Mouse (Mus musculus) thymus, adult 2 months (tissue): ENCODE data around the gene Rbm20. TPM values are rescaled to one million over a fixed set of nuclear protein-coding genes. Genes with fewer than 3 reads are reported as not detected.

Experiments used
- DNase-seq: peaks from one replicate; pipeline ENCODE4 v3.0.0; 2021
- H3K27ac ChIP-seq: fragments of 200-500 bp; 2 replicates; pipeline ENCODE4 v1.5.1; 2012; ENCODE audit warnings: low read length, control low read depth; ENCODE audit not compliant: control insufficient read depth, insufficient read depth
- H3K27me3 ChIP-seq: fragments of 200-500 bp; 2 replicates; pipeline ENCODE4 v1.6.1; 2012; ENCODE audit warnings: mild to moderate bottlenecking, low read length, moderate library complexity, mixed read lengths; ENCODE audit not compliant: control insufficient read depth, insufficient read depth
- H3K36me3 ChIP-seq: fragments of 200-500 bp; 2 replicates; pipeline ENCODE4 v1.6.1; 2012; ENCODE audit warnings: mild to moderate bottlenecking, low read length, moderate library complexity; ENCODE audit not compliant: control insufficient read depth, insufficient read depth
- H3K4me1 ChIP-seq: fragments of 200-500 bp; replicated peaks from 2 replicates; pipeline ENCODE4 v1.6.1; 2012; ENCODE audit warnings: low read length; ENCODE audit not compliant: control insufficient read depth, insufficient read depth
- H3K4me3 ChIP-seq: fragments of 200-500 bp; 2 replicates; pipeline ENCODE4 v1.5.1; 2012; ENCODE audit warnings: mild to moderate bottlenecking, low read length, control low read depth, moderate library complexity; ENCODE audit not compliant: control insufficient read depth, insufficient read depth
- CTCF ChIP-seq: fragments of 200-500 bp; IDR thresholded peaks from 2 replicates; pipeline ENCODE4 v1.5.1; 2012; ENCODE audit warnings: mild to moderate bottlenecking, control low read depth, low read length, moderate library complexity, borderline replicate concordance; ENCODE audit not compliant: control insufficient read depth, poor library complexity, insufficient read depth; ENCODE audit errors: extremely low read depth
- POLR2A ChIP-seq: fragments of 200-500 bp; IDR thresholded peaks from 2 replicates; pipeline ENCODE4 v1.6.1; 2012; ENCODE audit warnings: mild to moderate bottlenecking, low read length, control low read depth, moderate library complexity; ENCODE audit not compliant: control insufficient read depth, poor library complexity, insufficient read depth; ENCODE audit errors: extremely low read depth
- WGBS: fragments of 180-500 bp; shearing (Covaris S2); methylation state at CpG from one replicate; pipeline ENCODE4 v1.1.7; 2018; 5-methylcytosine and 5-hydroxymethylcytosine counted together
- polyA plus RNA-seq: library from polyadenylated mRNA; depleted of rRNA; stranded (reverse); fragments of >200 nt; gene quantifications from 2 replicates; pipeline ENCODE4 v1.2.3, GENCODE M21; 2012

Rbm20 gene
- polyA plus RNA-seq, 1 experiment: 9.8 TPM

DNA sequence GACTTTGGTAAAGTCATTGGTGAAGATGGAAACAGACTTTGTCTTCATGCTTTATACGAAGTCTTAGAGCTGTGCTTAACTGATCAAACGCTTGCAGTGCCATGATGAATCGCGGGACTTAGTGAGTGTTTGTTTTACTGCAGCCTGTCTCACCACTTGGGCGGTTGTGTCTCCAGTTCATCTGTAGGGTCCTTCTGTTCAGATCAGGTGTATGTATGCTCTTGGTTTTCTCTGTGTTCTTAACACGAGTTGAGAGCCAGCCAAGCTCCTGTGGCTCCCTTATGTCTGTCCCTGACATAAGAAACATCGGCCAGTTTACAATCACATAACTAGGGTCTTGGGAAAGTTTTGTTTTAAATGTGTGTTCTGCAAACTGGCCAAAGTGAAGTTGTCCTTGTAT, 2.9 kb downstream of the Rbm20 start:
- Histone ChIP-seq H3K36me3 (no peaks in the 10 kb centered on the region), H3K27ac (no peak overlapping the region), H3K4me1 (peaks cover 15% of the 10 kb centered on the region), H3K27me3 (peaks cover 13% of the 10 kb centered on the region), H3K4me3 (no peak overlapping the region)
- no peak for DNase-seq
- 96% methylated on average over 7 of the region's 7 CpGs for WGBS
- TF ChIP-seq POLR2A (no peak), CTCF (no peak)

DNA sequence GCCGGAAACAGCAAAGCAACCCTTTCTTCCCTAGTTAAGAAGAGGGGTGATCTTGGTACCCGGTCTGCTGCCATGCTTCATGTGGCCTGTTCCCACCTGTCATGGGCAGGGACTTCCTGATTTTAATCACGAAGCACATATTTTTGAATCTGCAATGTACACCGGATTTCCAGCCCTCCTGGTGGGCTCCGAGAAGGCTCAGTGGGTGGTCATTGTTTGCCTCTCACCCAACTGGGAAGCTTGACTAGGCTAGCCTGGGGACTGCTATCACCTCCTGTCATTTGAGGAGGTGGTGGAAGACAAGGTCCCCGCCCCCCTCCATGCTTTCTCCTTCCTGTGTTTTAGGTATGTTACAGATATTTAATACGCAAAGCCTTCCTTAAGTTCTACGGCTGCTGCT, 5.3 kb downstream of the Rbm20 start:
- 39% methylated on average over 8 of the region's 8 CpGs for WGBS
- Histone ChIP-seq H3K36me3 (no peaks in the 10 kb centered on the region), H3K27ac (no peak overlapping the region), H3K27me3 (peaks cover 1% of the 10 kb centered on the region; the same call in 1 of the 2 replicates), H3K4me1 (peaks cover 1% of the 10 kb centered on the region), H3K4me3 (no peak overlapping the region)
- TF ChIP-seq CTCF: no peak
- TF ChIP-seq POLR2A: no peak
- no peak for DNase-seq

DNA sequence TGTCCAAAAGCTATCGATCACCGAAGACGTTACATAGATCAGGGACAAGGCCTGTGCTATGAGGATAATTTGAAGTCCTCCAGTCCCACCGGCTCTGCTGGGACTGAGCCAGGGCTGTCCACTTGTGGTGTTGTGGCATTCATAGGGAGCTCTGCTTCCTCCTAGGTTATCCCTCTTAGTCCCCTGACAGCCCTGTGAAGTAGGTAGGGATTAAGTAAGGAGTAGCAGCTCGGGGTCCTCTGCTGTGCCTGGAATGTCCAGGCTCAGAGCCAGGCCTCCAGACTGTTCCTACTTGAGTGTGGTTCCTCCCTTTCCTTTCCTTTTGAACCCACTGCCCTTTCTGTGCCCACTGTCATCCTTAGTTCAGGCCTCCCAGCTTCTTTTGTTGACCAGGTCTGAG, 10.5 kb downstream of the Rbm20 start:
- TF ChIP-seq POLR2A (no peak), CTCF (no peak)
- Histone ChIP-seq H3K4me3 (no peak overlapping the region), H3K4me1 (no peaks in the 10 kb centered on the region), H3K36me3 (no peaks in the 10 kb centered on the region), H3K27ac (no peak overlapping the region), H3K27me3 (no peaks in the 10 kb centered on the region)
- whole genome bisulfite sequencing: 94% methylated on average over 5 of the region's 5 CpGs
- DNase-seq: no peak

DNA sequence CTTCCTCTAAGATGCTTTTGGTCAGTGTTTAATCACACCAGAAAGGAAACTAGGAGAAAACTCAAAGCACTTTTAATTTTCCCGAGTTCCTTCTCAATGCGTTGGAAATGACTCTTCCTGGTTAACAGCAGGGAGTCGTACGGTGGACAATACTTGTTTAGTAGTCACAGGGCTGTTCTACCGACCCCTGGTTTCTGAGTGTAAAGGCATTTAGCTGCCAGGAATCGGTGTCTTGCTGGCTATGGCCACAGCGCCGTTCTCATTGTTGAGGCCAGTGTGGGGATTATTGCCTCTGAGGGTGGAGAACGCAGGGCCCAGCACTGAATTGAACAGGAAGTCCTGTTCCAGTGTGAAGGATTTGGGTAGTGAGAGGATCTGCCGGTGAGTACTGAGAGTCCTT, 13.7 kb downstream of the Rbm20 start:
- TF ChIP-seq CTCF (no peak), POLR2A (no peak)
- Histone ChIP-seq H3K4me3 (no peak overlapping the region), H3K4me1 (no peaks in the 10 kb centered on the region), H3K36me3 (no peaks in the 10 kb centered on the region), H3K27me3 (no peaks in the 10 kb centered on the region), H3K27ac (no peak overlapping the region)
- WGBS: 76% methylated on average over 10 of the region's 10 CpGs
- DNase-seq: no peak

DNA sequence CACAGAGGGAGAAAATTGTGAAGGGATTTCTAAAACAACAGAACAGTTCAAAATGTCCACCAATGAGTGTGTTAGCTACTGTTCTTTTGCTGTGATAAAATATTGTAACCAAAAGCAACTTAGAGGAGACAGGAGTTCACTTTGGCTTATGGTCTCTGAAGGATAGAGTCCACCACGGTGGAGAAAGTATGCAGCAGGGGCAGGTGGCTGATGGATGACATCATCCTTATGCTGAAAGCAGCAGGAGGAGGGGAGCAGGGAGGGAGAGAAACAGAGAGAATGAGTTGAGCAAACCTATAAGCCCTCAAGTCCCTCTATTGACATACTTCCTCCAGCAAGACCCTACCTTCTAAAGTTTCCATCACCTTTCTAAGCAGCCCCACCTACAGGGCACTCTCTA, 16.9 kb downstream of the Rbm20 start:
- Histone ChIP-seq H3K36me3 (no peaks in the 10 kb centered on the region), H3K27ac (no peak overlapping the region), H3K27me3 (no peaks in the 10 kb centered on the region), H3K4me3 (no peak overlapping the region), H3K4me1 (no peaks in the 10 kb centered on the region)
- no peak for DNase-seq
- TF ChIP-seq POLR2A (no peak), CTCF (no peak)
- WGBS: 35% methylated on average over 1 of the region's 1 CpGs

DNA sequence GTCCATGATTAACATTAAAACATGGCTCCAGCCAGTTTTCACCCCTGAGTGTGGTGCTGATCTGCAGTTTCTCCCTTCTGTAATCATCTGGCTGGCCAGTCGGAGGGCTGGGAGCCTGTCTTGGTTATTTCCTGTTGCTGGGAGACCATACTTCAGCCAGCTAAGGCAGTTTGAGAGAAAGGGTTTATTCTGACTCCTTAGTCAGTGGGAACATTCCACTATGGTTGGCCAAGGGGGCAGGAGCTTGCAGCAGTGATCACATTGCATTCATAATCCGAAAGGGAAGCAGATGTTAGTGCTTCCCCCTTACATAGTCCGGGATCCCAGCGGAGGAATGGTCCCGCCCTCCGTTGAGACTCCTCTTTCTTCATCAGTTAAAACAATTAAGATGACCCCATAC, 19.0 kb downstream of the Rbm20 start:
- no peak overlapping the region for H3K4me3 ChIP-seq
- H3K36me3 ChIP-seq: no peaks in the 10 kb centered on the region
- no peak for TF ChIP-seq CTCF
- TF ChIP-seq POLR2A: no peak
- H3K27me3 ChIP-seq: no peaks in the 10 kb centered on the region
- no peaks in the 10 kb centered on the region for H3K4me1 ChIP-seq
- H3K27ac ChIP-seq: no peak overlapping the region
- 91% methylated on average over 6 of the region's 6 CpGs for WGBS
- DNase-seq: no peak

DNA sequence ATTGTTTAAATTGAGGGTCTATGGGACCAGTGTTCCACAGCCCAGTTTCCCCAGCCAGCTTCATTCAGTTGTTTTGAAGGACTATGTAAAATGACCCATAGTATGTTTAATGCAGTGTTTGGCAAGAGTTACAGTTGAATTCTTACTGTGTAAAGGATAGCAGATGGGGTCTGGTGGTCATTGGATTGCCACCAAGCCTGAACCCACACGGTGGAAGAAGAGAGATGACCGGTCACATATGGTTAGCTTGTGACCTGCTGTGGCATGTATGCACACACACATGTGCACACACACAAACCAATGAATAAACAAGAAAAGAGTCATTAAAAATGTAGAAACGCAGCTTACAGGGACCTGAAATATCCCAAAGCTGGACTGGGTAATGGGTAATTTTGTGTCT, 19.5 kb downstream of the Rbm20 start:
- Histone ChIP-seq H3K27me3 (no peaks in the 10 kb centered on the region), H3K27ac (no peak overlapping the region), H3K4me3 (no peak overlapping the region), H3K4me1 (no peaks in the 10 kb centered on the region), H3K36me3 (no peaks in the 10 kb centered on the region)
- TF ChIP-seq POLR2A: no peak
- TF ChIP-seq CTCF: no peak
- WGBS: 96% methylated on average over 3 of the region's 3 CpGs
- DNase-seq: no peak
